Mouse (Mus musculus): ENCODE measurements at regions not wholly inside any gene's neighbourhood (a gene's known extent, or its start where the extent isn't known, plus 50 kb on each side); places are given as distances from the start of the nearest gene placed in this dataset.
A peak's percentile ranks its signal among the peaks of the same experiment; 100 is the strongest.

GRCm38 (mm10) chr11:37772481-37773089 is 536.8 kb upstream of the Tenm2 start:
- no peak for ATAC-seq (ENCODE audit: low FRiP score)
- Histone ChIP-seq H3K27me3 (replicated peaks) (no peaks in the 10 kb centered on the region), H3K4me1 (no peaks in the 10 kb centered on the region), H3K27ac (replicated peaks) (no peak overlapping the region), H3K4me2 (no peak overlapping the region), H3K36me3 (no peaks in the 10 kb centered on the region), H3K9me3 (replicated peaks) (no peaks in the 10 kb centered on the region), H3K9ac (replicated peaks) (no peak overlapping the region), H3K4me3 (replicated peaks) (no peak overlapping the region)
- 67% methylated on average over 2 of the region's 2 CpGs for WGBS

DNA sequence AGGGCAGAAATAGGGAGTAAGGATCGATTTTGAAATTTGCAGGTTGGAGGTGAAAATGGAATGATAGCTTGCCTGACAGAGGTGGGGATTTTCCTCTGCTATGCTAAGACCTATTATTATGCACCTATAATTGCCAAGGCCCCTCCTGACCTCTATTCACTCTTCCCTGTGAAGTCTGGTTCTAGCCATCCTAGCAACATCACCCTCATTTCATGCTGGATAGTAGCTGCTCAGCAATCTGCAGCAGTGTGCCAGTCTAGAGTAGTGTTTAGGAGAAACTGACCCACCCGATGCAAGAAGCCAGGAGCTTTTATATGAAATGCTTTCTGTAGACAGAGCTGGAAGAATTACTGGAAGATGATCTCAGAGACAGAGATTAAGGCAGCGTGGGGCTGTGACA is 535.1 kb upstream of the Tenm2 start:
- WGBS: 68% methylated on average over 3 of the region's 3 CpGs
- no peak for ATAC-seq (ENCODE audit: low FRiP score)
- H3K9me3 ChIP-seq (replicated peaks): no peaks in the 10 kb centered on the region
- H3K9ac ChIP-seq (replicated peaks): no peak overlapping the region
- H3K27me3 ChIP-seq (replicated peaks): no peaks in the 10 kb centered on the region
- H3K27ac ChIP-seq (replicated peaks): no peak overlapping the region
- no peak overlapping the region for H3K4me2 ChIP-seq
- no peak overlapping the region for H3K4me3 ChIP-seq (replicated peaks)
- no peaks in the 10 kb centered on the region for H3K36me3 ChIP-seq
- H3K4me1 ChIP-seq: no peaks in the 10 kb centered on the region

GRCm38 (mm10) chr11:37768121-37768520 is 532.4 kb upstream of the Tenm2 start:
- Histone ChIP-seq H3K36me3 (no peaks in the 10 kb centered on the region), H3K4me1 (no peaks in the 10 kb centered on the region), H3K4me3 (replicated peaks) (no peak overlapping the region), H3K27me3 (replicated peaks) (no peaks in the 10 kb centered on the region), H3K9ac (replicated peaks) (no peak overlapping the region), H3K9me3 (replicated peaks) (no peaks in the 10 kb centered on the region), H3K4me2 (no peak overlapping the region), H3K27ac (replicated peaks) (no peak overlapping the region)
- no peak for ATAC-seq (ENCODE audit: low FRiP score)
- WGBS: 74% methylated on average over 3 of the region's 3 CpGs

DNA sequence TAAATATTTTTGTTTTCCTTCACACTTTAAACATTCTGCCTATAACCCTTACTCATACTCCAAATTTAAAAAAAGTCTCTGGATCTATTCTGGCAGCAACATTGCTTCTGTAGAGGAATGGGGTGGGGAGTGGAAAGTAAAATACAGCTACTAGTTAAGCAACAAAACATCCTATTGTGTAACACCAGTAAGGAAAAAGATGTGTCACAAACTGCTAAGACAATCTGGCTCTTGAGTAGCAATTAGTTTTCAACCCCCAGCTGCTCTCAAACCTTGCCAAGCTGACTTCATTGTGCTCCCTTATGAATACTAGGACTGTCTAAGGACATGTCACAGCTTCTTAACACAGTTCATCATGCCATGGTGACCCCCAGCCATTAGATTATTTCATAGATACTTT is 500.2 kb upstream of the Tenm2 start:
- Histone ChIP-seq H3K4me2 (no peak overlapping the region), H3K4me1 (no peaks in the 10 kb centered on the region), H3K27me3 (replicated peaks) (no peaks in the 10 kb centered on the region)

DNA sequence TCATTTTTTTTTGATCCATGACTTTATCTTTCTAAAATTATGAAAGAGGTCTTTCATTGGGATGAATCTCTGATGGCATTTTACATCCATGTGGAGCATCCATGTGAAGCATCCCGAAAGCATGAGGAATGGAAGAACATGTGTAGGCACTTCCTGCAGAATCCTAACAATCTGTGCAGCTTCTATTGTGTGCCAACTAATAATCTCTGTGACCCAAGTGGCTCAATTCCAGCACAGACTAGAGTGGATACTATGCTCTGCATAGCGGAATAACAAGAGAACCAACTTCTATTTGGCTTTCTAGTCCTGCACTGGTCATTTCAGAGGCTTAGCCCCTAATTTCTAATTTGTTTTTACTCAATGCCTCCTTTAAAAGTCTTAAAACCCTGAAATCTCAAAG is 499.7 kb upstream of the Tenm2 start:
- no peaks in the 10 kb centered on the region for H3K4me1 ChIP-seq
- 84% methylated on average over 2 of the region's 2 CpGs for WGBS
- no peaks in the 10 kb centered on the region for H3K36me3 ChIP-seq
- H3K9me3 ChIP-seq (replicated peaks): no peaks in the 10 kb centered on the region
- no peak overlapping the region for H3K27ac ChIP-seq (replicated peaks)
- no peak overlapping the region for H3K4me2 ChIP-seq
- H3K4me3 ChIP-seq (replicated peaks): no peak overlapping the region
- no peaks in the 10 kb centered on the region for H3K27me3 ChIP-seq (replicated peaks)
- H3K9ac ChIP-seq (replicated peaks): no peak overlapping the region
- ATAC-seq (ENCODE audit: low FRiP score): no peak

More for the DNA sequence above, 500.2 kb upstream of the Tenm2 start:
- no peak overlapping the region for H3K27ac ChIP-seq (replicated peaks)
- ATAC-seq (ENCODE audit: low FRiP score): no peak
- H3K9ac ChIP-seq (replicated peaks): no peak overlapping the region
- no peaks in the 10 kb centered on the region for H3K36me3 ChIP-seq
- H3K9me3 ChIP-seq (replicated peaks): no peaks in the 10 kb centered on the region
- no peak overlapping the region for H3K4me3 ChIP-seq (replicated peaks)

GRCm38 (mm10) chr11:37696981-37697380 is 461.2 kb upstream of the Tenm2 start:
- no peak for ATAC-seq (ENCODE audit: low FRiP score)
- Histone ChIP-seq H3K4me3 (replicated peaks) (no peak overlapping the region), H3K27ac (replicated peaks) (no peak overlapping the region), H3K36me3 (no peaks in the 10 kb centered on the region), H3K9me3 (replicated peaks) (no peaks in the 10 kb centered on the region), H3K9ac (replicated peaks) (no peak overlapping the region), H3K4me1 (no peaks in the 10 kb centered on the region), H3K27me3 (replicated peaks) (no peaks in the 10 kb centered on the region), H3K4me2 (no peak overlapping the region)
- WGBS: 87% methylated on average over 2 of the region's 2 CpGs

DNA sequence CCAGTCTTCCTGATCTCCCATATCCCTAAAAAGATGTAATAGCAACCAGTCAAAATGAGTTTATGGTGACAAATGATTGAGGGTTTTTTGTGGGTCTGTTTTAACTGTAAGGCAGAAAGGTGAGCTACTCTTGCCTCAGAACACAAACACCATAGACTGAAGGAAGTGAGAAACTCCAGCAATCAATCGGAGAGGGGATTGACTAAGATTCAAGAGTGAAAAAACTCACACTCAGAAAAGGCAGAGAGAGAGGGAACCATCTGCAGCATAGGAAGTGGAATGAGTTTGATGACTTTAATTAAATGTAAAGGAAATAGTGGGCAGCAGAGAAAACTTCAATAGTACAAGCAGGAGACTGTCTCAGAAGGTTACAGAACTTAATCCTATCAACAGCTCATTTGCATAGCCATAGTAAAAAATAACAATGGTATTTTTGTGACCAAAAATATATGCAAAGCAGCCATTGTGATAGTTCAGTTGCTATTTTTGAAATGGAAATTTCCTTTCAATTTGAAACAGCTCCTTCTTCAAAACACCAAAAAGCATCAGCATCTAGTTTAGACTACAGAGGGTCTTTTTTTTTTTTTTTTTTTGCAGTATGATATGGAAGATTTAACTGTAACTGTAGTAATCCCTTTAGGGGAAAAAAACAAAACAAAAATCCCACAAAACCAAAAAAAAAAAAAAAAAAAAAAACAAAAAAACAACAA is 442.9 kb upstream of the Tenm2 start:
- no peaks in the 10 kb centered on the region for H3K9me3 ChIP-seq (replicated peaks)
- no peaks in the 10 kb centered on the region for H3K36me3 ChIP-seq
- no peaks in the 10 kb centered on the region for H3K4me1 ChIP-seq
- ATAC-seq (ENCODE audit: low FRiP score): no peak
- no peak overlapping the region for H3K9ac ChIP-seq (replicated peaks)
- no peaks in the 10 kb centered on the region for H3K27me3 ChIP-seq (replicated peaks)
- H3K27ac ChIP-seq (replicated peaks): no peak overlapping the region
- no peak overlapping the region for H3K4me3 ChIP-seq (replicated peaks)
- 56% methylated on average over 1 of the region's 1 CpGs for WGBS
- no peak overlapping the region for H3K4me2 ChIP-seq

DNA sequence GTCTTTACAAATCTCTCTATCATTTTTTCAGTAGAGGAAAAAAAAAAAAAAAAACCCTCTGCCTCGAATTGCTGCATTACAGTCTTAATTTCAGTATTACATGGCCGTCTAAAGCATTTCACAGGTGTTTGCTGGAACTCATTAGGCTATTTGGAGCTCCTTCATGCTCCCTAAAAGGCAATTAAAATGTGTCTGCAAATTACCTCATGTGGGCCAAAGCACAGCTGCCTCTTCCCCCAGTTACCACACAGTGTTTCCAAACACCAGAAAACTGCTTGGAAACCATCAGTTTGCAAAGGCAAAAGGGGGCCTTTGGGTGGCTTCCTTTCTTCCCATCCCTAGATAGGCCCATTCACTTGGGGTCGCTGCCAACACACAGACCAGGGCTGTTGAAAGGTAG is 435.6 kb upstream of the Tenm2 start:
- H3K4me3 ChIP-seq (replicated peaks): no peak overlapping the region
- H3K9me3 ChIP-seq (replicated peaks): no peaks in the 10 kb centered on the region
- H3K9ac ChIP-seq (replicated peaks): no peak overlapping the region
- H3K4me2 ChIP-seq: no peak overlapping the region
- 30% methylated on average over 3 of the region's 3 CpGs for WGBS
- no peaks in the 10 kb centered on the region for H3K27me3 ChIP-seq (replicated peaks)
- no peaks in the 10 kb centered on the region for H3K36me3 ChIP-seq
- H3K27ac ChIP-seq (replicated peaks): no peak overlapping the region
- no peaks in the 10 kb centered on the region for H3K4me1 ChIP-seq
- ATAC-seq (ENCODE audit: low FRiP score): no peak

DNA sequence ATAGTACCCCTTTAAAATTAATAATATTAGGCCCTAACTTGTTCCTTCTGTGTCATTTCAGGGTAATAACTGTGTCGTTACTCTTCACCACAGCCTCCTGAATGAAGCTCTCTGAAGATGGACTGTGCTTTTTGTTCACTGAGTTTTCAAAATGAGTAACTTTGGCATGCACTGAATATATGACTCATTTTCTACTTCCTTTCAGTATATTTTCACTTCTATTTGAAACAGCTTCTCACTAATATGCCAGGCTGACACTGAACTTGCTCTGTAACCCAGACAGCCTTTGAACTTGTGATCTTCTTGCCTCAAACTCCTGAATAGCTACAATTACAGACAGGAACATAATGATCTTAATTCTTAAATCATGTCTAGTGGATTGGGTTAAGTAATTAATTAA is 431.2 kb upstream of the Tenm2 start:
- 91% methylated on average over 1 of the region's 1 CpGs for WGBS
- H3K9me3 ChIP-seq (replicated peaks): no peaks in the 10 kb centered on the region
- no peaks in the 10 kb centered on the region for H3K27me3 ChIP-seq (replicated peaks)
- no peaks in the 10 kb centered on the region for H3K4me1 ChIP-seq
- no peaks in the 10 kb centered on the region for H3K36me3 ChIP-seq
- no peak overlapping the region for H3K4me3 ChIP-seq (replicated peaks)
- no peak overlapping the region for H3K27ac ChIP-seq (replicated peaks)
- H3K9ac ChIP-seq (replicated peaks): no peak overlapping the region
- ATAC-seq (ENCODE audit: low FRiP score): no peak
- H3K4me2 ChIP-seq: no peak overlapping the region

- Histone ChIP-seq H3K27ac (replicated peaks) (no peak overlapping the region), H3K36me3 (no peaks in the 10 kb centered on the region), H3K27me3 (replicated peaks) (no peaks in the 10 kb centered on the region), H3K9me3 (replicated peaks) (no peaks in the 10 kb centered on the region), H3K4me3 (replicated peaks) (no peak overlapping the region), H3K9ac (replicated peaks) (no peak overlapping the region), H3K4me2 (no peak overlapping the region), H3K4me1 (no peaks in the 10 kb centered on the region)
- WGBS: 30% methylated on average over 11 of the region's 11 CpGs
- no peak for ATAC-seq (ENCODE audit: low FRiP score)
Measured at GRCm38 (mm10) chr11:37650095-37650494, 414.3 kb upstream of the Tenm2 start.

DNA sequence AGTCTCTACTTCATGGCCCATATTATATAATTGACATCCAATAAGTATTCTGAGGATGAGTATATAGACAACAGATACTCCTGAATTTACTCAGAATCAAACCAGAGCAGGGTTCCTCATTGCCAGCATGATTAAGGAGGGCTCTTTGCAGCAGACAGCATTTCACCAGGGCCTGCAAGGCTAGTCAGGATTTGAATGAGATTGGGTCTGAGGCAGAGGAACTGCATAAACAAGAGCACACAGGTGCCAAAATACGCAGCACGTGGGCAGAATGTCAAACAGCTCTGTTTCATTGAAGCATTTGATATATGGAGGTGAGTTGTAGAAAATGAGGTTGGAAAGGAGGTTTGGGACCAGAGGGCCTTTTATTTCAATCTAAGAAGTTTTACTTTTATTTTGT is 387.5 kb upstream of the Tenm2 start:
- no peak overlapping the region for H3K4me3 ChIP-seq (replicated peaks)
- H3K36me3 ChIP-seq: no peaks in the 10 kb centered on the region
- H3K27ac ChIP-seq (replicated peaks): no peak overlapping the region
- H3K9me3 ChIP-seq (replicated peaks): no peaks in the 10 kb centered on the region
- no peak overlapping the region for H3K9ac ChIP-seq (replicated peaks)
- H3K4me1 ChIP-seq: no peaks in the 10 kb centered on the region
- no peak overlapping the region for H3K4me2 ChIP-seq
- 0 out of 2 replicates have a peak, but pooled peaks have one; percentile 45 for ATAC-seq (ENCODE audit: low FRiP score)
- H3K27me3 ChIP-seq (replicated peaks): no peaks in the 10 kb centered on the region
- WGBS: 50% methylated on average over 2 of the region's 2 CpGs

- no peak for ATAC-seq (ENCODE audit: low FRiP score)
- Histone ChIP-seq H3K27ac (replicated peaks) (no peak overlapping the region), H3K9ac (replicated peaks) (no peak overlapping the region), H3K36me3 (no peaks in the 10 kb centered on the region), H3K9me3 (replicated peaks) (no peaks in the 10 kb centered on the region), H3K4me3 (replicated peaks) (no peak overlapping the region), H3K4me2 (no peak overlapping the region), H3K27me3 (replicated peaks) (no peaks in the 10 kb centered on the region), H3K4me1 (no peaks in the 10 kb centered on the region)
- WGBS: 67% methylated on average over 1 of the region's 1 CpGs
Measured at GRCm38 (mm10) chr11:37600533-37600932, 364.8 kb upstream of the Tenm2 start.
